Mouse (Mus musculus): ENCODE results near the gene Vmn1r118. TPM values are rescaled to one million over a fixed set of nuclear protein-coding genes. Genes with fewer than 3 reads are reported as not detected.
"Not testable (repeated sequence)": the region's sequence is repeated elsewhere in the genome, so short reads cannot be mapped to it uniquely, and the experiment has no call there.

The Vmn1r118 gene
- total RNA-seq (2015): not detected in 2 replicates
- not detected in 2 replicates for total RNA-seq (2017)

GRCm38 (mm10) chr7:20912247-20912646, at the start of gene Vmn1r118:
Gene Vmn1r118, minus strand, starts transcription at chr7:20912347.
- ATAC-seq (replicated peaks; ENCODE audit: poor library complexity): not testable (repeated sequence)

GRCm38 (mm10) chr7:20884021-20884420, 28.1 kb downstream of the Vmn1r118 start, which contains the start of gene Vmn1r117:
Gene Vmn1r117, minus strand, starts transcription at chr7:20884121.
- ATAC-seq (replicated peaks; ENCODE audit: poor library complexity): not testable (repeated sequence)

GRCm38 (mm10) chr7:20871956-20872355, 40.2 kb downstream of the Vmn1r118 start, which contains the start of gene Vmn1r116:
Gene Vmn1r116, plus strand, starts transcription at chr7:20872256.
- not testable (repeated sequence) for ATAC-seq (replicated peaks; ENCODE audit: poor library complexity)

Other genes with a start within 250 kb of the Vmn1r118 start
- gene Vmn1r107, start 243.4 kb downstream of the Vmn1r118 start, total RNA-seq (2015): not detected in 2 replicates
- gene Vmn1r107, start 243.4 kb downstream of the Vmn1r118 start, total RNA-seq (2017): not detected in 2 replicates
- gene Vmn1r111, start 209.1 kb downstream of the Vmn1r118 start, total RNA-seq (2015): not detected in 2 replicates
- gene Vmn1r111, start 209.1 kb downstream of the Vmn1r118 start, total RNA-seq (2017): not detected in 2 replicates
- not detected in 2 replicates for gene Gm10668, start 181.7 kb downstream of the Vmn1r118 start, total RNA-seq (2015)
- gene Gm10668, start 181.7 kb downstream of the Vmn1r118 start, total RNA-seq (2017): not detected in 2 replicates
- not detected in 2 replicates for gene Vmn1r112, start 141.2 kb downstream of the Vmn1r118 start, total RNA-seq (2015)
- not detected in 2 replicates for gene Vmn1r112, start 141.2 kb downstream of the Vmn1r118 start, total RNA-seq (2017)
- gene Vmn1r113, start 125.1 kb downstream of the Vmn1r118 start, total RNA-seq (2015): not detected in 2 replicates
- gene Vmn1r113, start 125.1 kb downstream of the Vmn1r118 start, total RNA-seq (2017): not detected in 2 replicates
- gene Vmn1r114, start 100.2 kb downstream of the Vmn1r118 start, total RNA-seq (2015): not detected in 2 replicates
- not detected in 2 replicates for gene Vmn1r114, start 100.2 kb downstream of the Vmn1r118 start, total RNA-seq (2017)
- not detected in 2 replicates for gene Vmn1r115, start 67.4 kb downstream of the Vmn1r118 start, total RNA-seq (2015)
- gene Vmn1r115, start 67.4 kb downstream of the Vmn1r118 start, total RNA-seq (2017): not detected in 2 replicates
- not detected in 2 replicates for gene Vmn1r116, start 40.1 kb downstream of the Vmn1r118 start, total RNA-seq (2015)
- gene Vmn1r116, start 40.1 kb downstream of the Vmn1r118 start, total RNA-seq (2017): not detected in 2 replicates
- not detected in 2 replicates for gene Vmn1r117, start 28.2 kb downstream of the Vmn1r118 start, total RNA-seq (2015)
- not detected in 2 replicates for gene Vmn1r117, start 28.2 kb downstream of the Vmn1r118 start, total RNA-seq (2017)
- gene Vmn1r119, start 100.1 kb upstream of the Vmn1r118 start, total RNA-seq (2015): not detected in 2 replicates
- not detected in 2 replicates for gene Vmn1r119, start 100.1 kb upstream of the Vmn1r118 start, total RNA-seq (2017)
- gene Vmn1r120, start 141.4 kb upstream of the Vmn1r118 start, total RNA-seq (2015): not detected in 2 replicates
- gene Vmn1r120, start 141.4 kb upstream of the Vmn1r118 start, total RNA-seq (2017): not detected in 2 replicates
- gene Vmn1r121, start 186.2 kb upstream of the Vmn1r118 start, total RNA-seq (2015): not detected in 2 replicates
- gene Vmn1r121, start 186.2 kb upstream of the Vmn1r118 start, total RNA-seq (2017): not detected in 2 replicates
- gene Vmn1r122, start 221.8 kb upstream of the Vmn1r118 start, total RNA-seq (2015): not detected in 2 replicates
- gene Vmn1r122, start 221.8 kb upstream of the Vmn1r118 start, total RNA-seq (2017): not detected in 2 replicates
- gene Vmn1r123, start 249.8 kb upstream of the Vmn1r118 start, total RNA-seq (2015): not detected in 2 replicates
- gene Vmn1r123, start 249.8 kb upstream of the Vmn1r118 start, total RNA-seq (2017): not detected in 2 replicates

All from megakaryocyte progenitor cell, adult 5-6 weeks (primary cell).